Mouse (Mus musculus) heart, adult 2 months (tissue): ENCODE results near the gene Sorbs1.

Source experiments
- CTCF ChIP-seq: fragments of 200-600 bp; IDR thresholded peaks from 2 replicates; pipeline ENCODE4 v1.8.1; 2022; ENCODE audit warnings: antibody characterized with exemption, mild to moderate bottlenecking, moderate library complexity
- POLR2A ChIP-seq: fragments of 200-500 bp; IDR thresholded peaks from 2 replicates; pipeline ENCODE4 v1.6.1; 2011; ENCODE audit warnings: mild to moderate bottlenecking, low read depth, low read length, control low read depth; ENCODE audit not compliant: insufficient read depth

DNA sequence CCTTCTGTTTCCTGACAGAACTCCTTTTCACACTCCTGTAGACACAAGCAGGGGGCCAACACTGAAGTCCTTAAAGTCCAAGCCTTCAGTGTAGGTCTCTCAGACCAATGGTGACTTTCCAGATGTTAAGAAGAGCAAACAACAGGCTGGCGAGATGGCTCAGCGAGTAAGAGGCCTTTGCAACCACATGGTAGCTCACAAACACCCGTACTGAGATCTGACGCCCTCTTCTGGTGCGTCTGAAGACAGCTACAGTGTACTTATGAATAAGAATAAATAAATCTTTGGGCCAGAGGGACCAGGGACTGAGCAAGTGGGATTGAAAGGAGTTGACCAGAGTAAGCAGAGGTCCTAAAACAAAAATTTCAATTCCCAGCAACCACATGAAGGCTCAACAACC, 129.6 kb downstream of the Sorbs1 start:
- peak; percentile 60 for TF ChIP-seq CTCF
- TF ChIP-seq POLR2A: no peak
